Mouse (Mus musculus) left cerebral cortex, postnatal 36 days (tissue): Measurements from ENCODE around the gene H1foo. TPM values are rescaled to one million over a fixed set of nuclear protein-coding genes. Genes with fewer than 3 reads are reported as not detected.

Source experiments
- DNase-seq, 2 experiments: peaks; one replicate each; pipeline ENCODE4 v3.0.0; 2021 to 2022; ENCODE audit warnings: low spot score in 2 of 2, mixed read lengths in 1 of 2
- intact Hi-C: fragments of 180-260 bp; cut with DNase I; formaldehyde crosslinking; loops from one replicate; pipeline ENCODE4 v1.15.1; 2025
- total RNA-seq, 2 experiments: library from RNA; stranded (reverse); gene quantifications; 2 replicates each; pipeline ENCODE4 v1.2.3; 2021

The H1foo gene
- total RNA-seq, 2 experiments from 2014 or later: not detected

- no peak for DNase-seq
- intact Hi-C loops: loop anchor here (5.0 kb wide), 1 partner anchor 37 kb away; no protein-coding TSS in a partner anchor
Observed at GRCm38 (mm10) chr6:115919876-115920275, 24.9 kb upstream of the H1foo start.

DNA sequence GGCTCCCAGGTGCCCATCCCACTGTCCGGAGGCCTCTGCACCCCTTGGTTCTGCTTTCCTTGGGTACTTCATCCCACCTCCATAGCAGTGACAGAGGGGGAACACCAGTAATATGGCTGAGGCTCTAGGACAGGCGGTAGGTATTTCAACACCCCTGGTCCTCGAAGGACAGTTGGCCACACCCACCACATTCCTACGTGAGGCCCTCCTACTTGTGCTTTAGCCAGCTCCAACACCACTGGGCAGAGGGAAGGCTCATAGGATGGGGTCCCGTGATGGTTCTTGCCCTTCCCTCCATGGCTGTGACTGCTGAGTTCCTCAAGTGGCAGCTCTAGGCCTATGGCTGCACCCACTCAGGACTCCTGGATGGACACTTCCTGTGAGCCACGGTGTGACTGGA lies 19.9 kb upstream of the H1foo start:
- intact Hi-C loops: no loop called here
- no peak for DNase-seq

GRCm38 (mm10) chr6:115926416-115926815 lies 18.3 kb upstream of the H1foo start:
- DNase-seq: no peak
- intact Hi-C loops: no loop called here

DNA sequence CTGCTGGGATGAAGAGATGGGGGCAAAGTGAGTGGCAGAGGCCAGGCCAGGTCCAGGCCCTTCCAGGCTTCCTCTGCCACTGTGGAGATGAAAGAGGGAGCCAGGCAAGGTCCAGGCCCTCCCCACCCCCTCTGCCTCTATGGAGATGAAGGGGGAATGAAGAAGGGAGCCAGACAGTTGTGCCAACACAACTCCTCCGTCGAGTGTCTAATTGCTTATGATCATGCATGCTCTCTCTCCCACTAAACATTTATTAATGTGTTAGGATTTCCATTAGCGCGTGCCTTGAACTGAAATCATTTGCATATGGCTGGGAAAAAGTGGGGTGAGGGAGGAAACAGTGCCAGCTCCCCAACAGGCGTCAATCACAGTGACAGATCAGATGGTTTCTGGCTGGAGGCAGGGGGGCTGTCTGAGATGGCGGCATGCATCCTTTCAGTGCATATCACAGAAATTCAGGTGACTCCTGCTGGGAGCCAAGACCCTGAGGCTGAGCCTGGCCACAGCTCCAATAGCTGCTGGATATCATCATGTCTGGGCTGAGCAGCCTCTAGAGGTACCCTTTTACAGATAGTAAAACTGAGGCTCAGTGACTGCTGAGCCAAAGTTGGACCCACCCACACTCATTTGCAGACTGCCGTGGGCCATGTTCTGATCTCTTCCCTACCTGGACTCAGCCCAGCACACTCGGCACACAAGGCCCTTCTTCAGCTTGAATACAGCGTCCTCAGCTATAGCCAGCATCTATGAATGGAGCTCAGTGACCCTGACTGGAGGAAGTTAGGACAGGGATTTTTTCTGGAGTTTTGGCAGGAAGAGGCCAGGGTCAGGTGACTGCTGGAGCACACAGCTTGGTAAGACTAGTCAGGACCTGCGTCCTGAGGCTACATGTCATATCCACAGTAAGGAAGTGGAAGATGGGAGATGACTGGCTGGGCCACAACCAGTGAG lies 17.2 kb upstream of the H1foo start:
- intact Hi-C loops: no loop called here

GRCm38 (mm10) chr6:115930018-115930417 lies 14.7 kb upstream of the H1foo start:
- DNase-seq: no peak
- intact Hi-C loops: no loop called here

More for the DNA sequence above, 17.2 kb upstream of the H1foo start:
- DNase-seq: no peak

DNA sequence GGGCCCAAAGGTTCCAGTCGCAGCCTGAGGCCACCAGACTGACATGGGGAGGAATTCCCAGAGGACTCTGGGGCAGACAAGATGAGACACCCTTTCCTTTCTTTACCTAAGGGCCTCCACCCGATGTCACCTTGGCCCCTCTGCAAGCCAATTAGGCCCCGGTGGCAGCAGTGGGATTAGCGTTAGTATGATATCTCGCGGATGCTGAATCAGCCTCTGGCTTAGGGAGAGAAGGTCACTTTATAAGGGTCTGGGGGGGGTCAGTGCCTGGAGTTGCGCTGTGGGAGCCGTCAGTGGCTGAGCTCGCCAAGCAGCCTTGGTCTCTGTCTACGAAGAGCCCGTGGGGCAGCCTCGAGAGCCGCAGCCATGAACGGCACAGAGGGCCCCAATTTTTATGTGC lies 13.1 kb upstream of the H1foo start, which contains the start of gene Rho:
Gene Rho, plus strand, starts transcription at position 110 of the 400 bp plus-strand sequence.
- intact Hi-C loops: no loop called here
- DNase-seq: no peak

- intact Hi-C loops: no loop called here
- no peak for DNase-seq
Observed at GRCm38 (mm10) chr6:115932391-115932790, 12.3 kb upstream of the H1foo start.

DNA sequence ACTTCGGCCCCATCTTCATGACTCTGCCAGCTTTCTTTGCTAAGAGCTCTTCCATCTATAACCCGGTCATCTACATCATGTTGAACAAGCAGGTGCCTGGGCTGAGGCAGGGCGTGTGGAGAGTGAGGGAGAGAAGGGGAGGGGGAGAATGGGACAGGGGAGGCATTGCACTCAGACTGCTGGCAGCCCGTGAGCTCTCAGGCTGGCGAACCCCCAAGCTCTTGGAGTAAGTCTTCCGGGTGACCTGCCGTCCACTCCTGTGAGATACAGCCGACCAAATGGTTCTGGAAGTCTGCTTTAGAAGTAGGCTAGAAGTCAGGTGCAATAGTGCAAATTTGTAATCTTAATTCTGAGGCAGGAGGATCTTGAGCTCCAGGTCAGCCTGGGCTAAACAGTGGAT lies 9.2 kb upstream of the H1foo start:
- intact Hi-C loops: no loop called here
- no peak for DNase-seq

GRCm38 (mm10) chr6:115938011-115938410 lies 6.7 kb upstream of the H1foo start:
- intact Hi-C loops: no loop called here
- DNase-seq: no peak

- DNase-seq: no peak
- intact Hi-C loops: no loop called here
Observed at GRCm38 (mm10) chr6:115938798-115939197, 5.9 kb upstream of the H1foo start.

DNA sequence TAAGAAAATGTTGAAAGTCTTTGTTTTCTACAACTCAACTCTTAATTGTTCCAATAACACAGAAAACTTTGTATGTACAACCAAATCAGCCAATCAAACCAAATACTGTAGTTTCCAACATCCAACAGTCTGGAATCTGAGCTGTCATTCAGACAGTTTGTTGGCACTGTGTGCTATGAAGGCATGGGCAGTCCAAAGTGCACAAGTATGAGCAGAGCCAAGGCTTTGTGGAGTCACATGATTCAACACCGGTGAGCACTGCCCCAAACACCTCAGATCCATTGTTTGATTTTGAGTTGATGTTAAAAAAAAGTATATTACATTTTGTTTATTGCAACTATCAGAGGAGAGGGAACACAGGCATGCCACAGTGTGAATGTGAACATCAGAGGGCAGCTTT lies 4.1 kb upstream of the H1foo start:
- intact Hi-C loops: no loop called here
- no peak for DNase-seq

DNA sequence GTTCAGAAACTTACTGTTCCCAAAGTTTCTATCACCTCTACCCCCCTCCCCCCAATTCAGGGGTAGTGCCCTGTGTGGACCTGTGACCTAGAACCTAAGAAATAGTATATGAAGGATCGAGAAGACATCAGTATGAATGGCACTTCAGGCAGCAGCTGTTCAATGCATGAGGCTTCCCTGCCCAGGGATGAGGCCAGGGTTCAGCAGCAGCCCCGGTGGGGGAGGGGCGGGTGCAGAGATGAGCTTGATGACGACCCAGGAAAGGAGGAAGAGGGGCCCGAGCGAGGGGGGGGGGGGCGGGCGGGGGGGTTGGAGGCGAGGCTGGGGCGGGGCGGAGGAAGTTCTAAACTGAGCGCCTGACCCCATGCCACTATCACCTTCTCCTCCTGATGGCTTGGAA lies 3.6 kb upstream of the H1foo start:
- intact Hi-C loops: no loop called here
- no peak for DNase-seq

- no peak for DNase-seq
Observed at GRCm38 (mm10) chr6:115943498-115944427, 975 bp upstream of the H1foo start.

GRCm38 (mm10) chr6:115945633-115946032 lies 895 bp downstream of the H1foo start:
- no peak for DNase-seq

More at GRCm38 (mm10) chr6:115943498-115944427, 975 bp upstream of the H1foo start:
- intact Hi-C loops: no loop called here

DNA sequence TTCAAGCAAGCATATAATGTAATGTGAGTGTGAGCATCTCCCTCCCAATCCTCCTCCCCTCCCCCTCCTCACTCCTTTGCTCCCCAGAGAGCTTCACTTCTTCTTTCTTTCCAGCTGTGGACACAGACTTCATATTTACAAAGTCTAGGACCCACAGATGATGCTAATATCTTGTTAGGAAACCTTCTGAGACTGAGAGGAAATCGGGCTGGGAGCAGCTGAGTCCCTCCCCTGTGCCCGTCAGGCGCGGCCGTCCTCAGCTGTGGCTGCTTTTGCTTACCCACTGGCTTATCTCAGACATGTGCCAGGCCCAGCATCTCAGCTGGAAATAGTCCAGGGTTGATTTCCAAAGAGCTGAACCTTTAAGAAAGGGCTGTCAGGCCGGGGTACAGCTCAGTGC lies 1.7 kb downstream of the H1foo start:
- intact Hi-C loops: no loop called here
- no peak for DNase-seq

More at GRCm38 (mm10) chr6:115945633-115946032, 895 bp downstream of the H1foo start:
- intact Hi-C loops: no loop called here

GRCm38 (mm10) chr6:115954506-115955074 lies 9.9 kb downstream of the H1foo start:
- DNase-seq: no peak
- intact Hi-C loops: loop anchor here (5.0 kb wide), 1 partner anchor 37 kb away; no protein-coding TSS in a partner anchor

- intact Hi-C loops: loop anchor here (5.0 kb wide), 1 partner anchor 38 kb away; no protein-coding TSS in a partner anchor
- DNase-seq: no peak
Observed at GRCm38 (mm10) chr6:115955169-115955568, 10.4 kb downstream of the H1foo start.

- DNase-seq: no peak
- intact Hi-C loops: loop anchor here (5.0 kb wide), 1 partner anchor 38 kb away; no protein-coding TSS in a partner anchor
Observed at GRCm38 (mm10) chr6:115955664-115956063, 10.9 kb downstream of the H1foo start.

GRCm38 (mm10) chr6:115956418-115956921 lies 11.7 kb downstream of the H1foo start:
- DNase-seq: no peak
- intact Hi-C loops: loop anchor here (5.0 kb wide), 1 partner anchor 39 kb away; no protein-coding TSS in a partner anchor
